Mouse (Mus musculus): ENCODE results near the gene Aebp2.

DNA sequence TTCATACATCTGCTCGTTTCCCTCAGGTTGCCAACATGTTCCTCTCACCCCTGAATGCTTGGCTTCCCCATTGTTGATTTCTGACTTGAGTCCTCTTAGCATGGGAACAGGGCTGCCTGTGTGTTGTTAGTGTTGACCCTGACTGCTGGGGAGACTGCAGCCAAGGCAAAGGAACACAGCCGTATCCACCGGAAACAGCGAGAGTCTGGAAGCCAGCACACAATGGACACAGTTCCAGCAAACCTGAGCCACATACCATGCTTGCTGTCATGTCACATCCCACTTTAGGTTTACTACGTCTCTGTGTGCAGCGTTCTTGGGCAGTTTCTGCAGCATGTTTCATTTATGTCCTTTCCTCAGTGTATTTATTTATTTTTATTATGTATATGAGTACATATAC, 39.8 kb downstream of the Aebp2 start:
- TF ChIP-seq POLR2A (IDR thresholded peaks at IDR 0.05; ENCODE audit: borderline replicate concordance, insufficient read depth, low read length) = no peak
- no peak for TF ChIP-seq CTCF (IDR thresholded peaks at IDR 0.05; ENCODE audit: borderline replicate concordance, insufficient read depth, low read depth, low read length)
